Mouse (Mus musculus) liver, embryonic 14.5 days (tissue): ENCODE results near the gene Intu.

Experiments used
- CTCF ChIP-seq: IDR thresholded peaks from 2 replicates; pipeline ENCODE4 v1.5.1; 2016; ENCODE audit warnings: antibody characterized with exemption, low read depth, control low read depth
- EP300 ChIP-seq: IDR thresholded peaks from 2 replicates; pipeline ENCODE4 v1.6.1; 2016; ENCODE audit warnings: antibody characterized with exemption, low read depth

- TF ChIP-seq CTCF (no peak), EP300 (peak; percentile 39; the same call in 1 of the 2 replicates)
These were observed 2.8 kb upstream of the Intu start for GRCm38 (mm10) chr3:40527976-40528950.
